Mouse (Mus musculus) myocyte (in vitro differentiated cells): ENCODE measurements around the gene Inhba. TPM values are rescaled to one million over a fixed set of nuclear protein-coding genes. Genes with fewer than 3 reads are reported as not detected.

Source experiments
- H3K27me3 ChIP-seq: one replicate; pipeline ENCODE4 v1.6.1; 2011; ENCODE audit not compliant: control insufficient read depth, insufficient read depth, insufficient read length
- H3K36me3 ChIP-seq: one replicate; pipeline ENCODE4 v1.6.1; 2011; ENCODE audit not compliant: control insufficient read depth, insufficient read depth
- H3K4me2 ChIP-seq: one replicate; pipeline ENCODE4 v1.6.1; 2011; ENCODE audit warnings: low read depth, control low read depth
- H3K4me3 ChIP-seq: one replicate; pipeline ENCODE4 v1.5.1; 2011; ENCODE audit warnings: mild to moderate bottlenecking, control low read depth, moderate library complexity
- H3K79me2 ChIP-seq: one replicate; pipeline ENCODE4 v1.6.1; 2011; ENCODE audit not compliant: control insufficient read depth, insufficient read depth
- H3ac ChIP-seq: one replicate; pipeline ENCODE4 v1.6.1; 2011; ENCODE audit not compliant: control insufficient read depth, insufficient read length
- CEBPB ChIP-seq: IDR thresholded peaks from 2 replicates; pipeline ENCODE4 v1.6.1; 2011; ENCODE audit warnings: mild to moderate bottlenecking, moderate library complexity; ENCODE audit not compliant: poor library complexity, insufficient read depth, severe bottlenecking
- E2F4 ChIP-seq: IDR thresholded peaks from one replicate; pipeline ENCODE4 v1.6.1; 2011; ENCODE audit warnings: mild to moderate bottlenecking, control low read depth, moderate library complexity; ENCODE audit not compliant: insufficient read depth
- MAX ChIP-seq: IDR thresholded peaks from one replicate; pipeline ENCODE4 v1.6.1; 2011; ENCODE audit warnings: low read depth, mild to moderate bottlenecking, control low read depth
- MYOD1 ChIP-seq, 3 experiments: IDR thresholded peaks; one replicate each; pipeline ENCODE4 v1.6.1; 2011; ENCODE audit warnings: control low read depth in 2 of 3, low read depth in 2 of 3, mild to moderate bottlenecking in 2 of 3, moderate library complexity in 1 of 3; ENCODE audit not compliant: insufficient read length in 2 of 3, control insufficient read depth in 1 of 3
- MYOG ChIP-seq, 3 experiments: IDR thresholded peaks; one replicate each; pipeline ENCODE4 v1.6.1; 2011; ENCODE audit warnings: control low read depth in 2 of 3, low read depth in 2 of 3, mild to moderate bottlenecking in 2 of 3; ENCODE audit not compliant: insufficient read length in 2 of 3, control insufficient read depth in 1 of 3, insufficient read depth in 1 of 3
- POLR2A ChIP-seq: IDR thresholded peaks from one replicate; pipeline ENCODE4 v1.6.1; 2011; ENCODE audit warnings: low read depth, mild to moderate bottlenecking, control low read depth, moderate library complexity; ENCODE audit not compliant: insufficient read length
- POLR2AphosphoS2 ChIP-seq: IDR thresholded peaks from one replicate; pipeline ENCODE4 v1.6.1; 2011; ENCODE audit warnings: low read depth, control low read depth; ENCODE audit not compliant: insufficient read length
- REST ChIP-seq: IDR thresholded peaks from one replicate; pipeline ENCODE4 v1.6.1; 2011; ENCODE audit warnings: mild to moderate bottlenecking, control low read depth, moderate library complexity; ENCODE audit not compliant: insufficient read depth, insufficient read length
- SRF ChIP-seq: IDR thresholded peaks from one replicate; pipeline ENCODE4 v1.6.1; 2011; ENCODE audit warnings: low read depth; ENCODE audit not compliant: control insufficient read depth, insufficient read length
- TCF12 ChIP-seq: IDR thresholded peaks from one replicate; pipeline ENCODE4 v1.6.1; 2011; ENCODE audit warnings: mild to moderate bottlenecking, control low read depth; ENCODE audit not compliant: poor library complexity, insufficient read depth, severe bottlenecking
- TCF3 ChIP-seq: IDR thresholded peaks from one replicate; pipeline ENCODE4 v1.6.1; 2011; ENCODE audit warnings: low read depth, control low read depth; ENCODE audit not compliant: insufficient read length
- USF1 ChIP-seq: IDR thresholded peaks from one replicate; pipeline ENCODE4 v1.6.1; 2011; ENCODE audit warnings: low read depth, mild to moderate bottlenecking, control low read depth, moderate library complexity
- polyA plus RNA-seq: library from polyadenylated mRNA; unstranded; fragments of >200 nt; fragmentation: generic; extraction: Trizol; gene quantifications from one replicate; pipeline ENCODE4 v1.2.1, GENCODE M21; 2012; ENCODE audit warnings: missing spikeins

Gene Inhba
- polyA plus RNA-seq, 1 experiment, result 7.5 TPM

GRCm38 (mm10) chr13:15986172-15986571, 25.5 kb upstream of the Inhba start:
- Histone ChIP-seq H3K4me2 (no peak overlapping the region), H3ac (no peak overlapping the region), H3K36me3 (no peaks in the 10 kb centered on the region), H3K27me3 (no peaks in the 10 kb centered on the region), H3K79me2 (no peaks in the 10 kb centered on the region), H3K4me3 (no peak overlapping the region)
- TF ChIP-seq TCF3, result no peak
- TF ChIP-seq MAX, result no peak
- no peak for TF ChIP-seq POLR2A
- no peak for TF ChIP-seq POLR2AphosphoS2
- no peak for TF ChIP-seq CEBPB
- no peak for TF ChIP-seq MYOG (IDR thresholded peaks at IDR 0.05; ENCODE audit: control insufficient read depth in 1 of 3, insufficient read depth in 1 of 3, insufficient read length in 2 of 3, low read depth in 2 of 3)
- no peak for TF ChIP-seq SRF
- TF ChIP-seq USF1, result no peak
- no peak for TF ChIP-seq MYOD1 (IDR thresholded peaks at IDR 0.05; ENCODE audit: control insufficient read depth in 1 of 3, insufficient read length in 2 of 3, low read depth in 2 of 3)
- no peak for TF ChIP-seq E2F4
- no peak for TF ChIP-seq TCF12
- TF ChIP-seq REST, result no peak

GRCm38 (mm10) chr13:15995314-15995713, 16.3 kb upstream of the Inhba start:
- Histone ChIP-seq H3ac (no peak overlapping the region), H3K4me3 (no peak overlapping the region), H3K36me3 (no peaks in the 10 kb centered on the region), H3K27me3 (no peaks in the 10 kb centered on the region), H3K79me2 (no peaks in the 10 kb centered on the region), H3K4me2 (no peak overlapping the region)
- TF ChIP-seq E2F4 (no peak), POLR2A (no peak), TCF3 (no peak), POLR2AphosphoS2 (no peak), MYOD1 (IDR thresholded peaks at IDR 0.05; ENCODE audit: control insufficient read depth in 1 of 3, insufficient read length in 2 of 3, low read depth in 2 of 3) (no peak), MAX (no peak), SRF (no peak), USF1 (no peak), TCF12 (no peak), CEBPB (no peak), REST (no peak), MYOG (IDR thresholded peaks at IDR 0.05; ENCODE audit: control insufficient read depth in 1 of 3, insufficient read depth in 1 of 3, insufficient read length in 2 of 3, low read depth in 2 of 3) (no peak)

GRCm38 (mm10) chr13:16005517-16005916, 6.1 kb upstream of the Inhba start:
- Histone ChIP-seq H3K4me2 (no peak overlapping the region), H3K36me3 (no peaks in the 10 kb centered on the region), H3K27me3 (no peaks in the 10 kb centered on the region), H3K4me3 (no peak overlapping the region), H3K79me2 (no peaks in the 10 kb centered on the region), H3ac (no peak overlapping the region)
- no peak for TF ChIP-seq SRF

- Histone ChIP-seq H3K36me3 (no peaks in the 10 kb centered on the region), H3ac (no peak overlapping the region), H3K4me3 (no peak overlapping the region), H3K4me2 (peak overlapping the region; percentile 22), H3K79me2 (no peaks in the 10 kb centered on the region), H3K27me3 (no peaks in the 10 kb centered on the region)
- TF ChIP-seq TCF3 (no peak), CEBPB (no peak), REST (no peak), MYOD1 (IDR thresholded peaks at IDR 0.05; ENCODE audit: control insufficient read depth in 1 of 3, insufficient read length in 2 of 3, low read depth in 2 of 3) (peak in 2 of 3 experiments; percentile 57 to 75)
These were observed 3.9 kb upstream of the Inhba start for GRCm38 (mm10) chr13:16007748-16008147.

GRCm38 (mm10) chr13:16008348-16008747, 3.3 kb upstream of the Inhba start:
- no peak overlapping the region for H3K4me3 ChIP-seq
- H3K4me2 ChIP-seq, result peak overlapping the region; percentile 22
- H3K27me3 ChIP-seq, result no peaks in the 10 kb centered on the region
- no peaks in the 10 kb centered on the region for H3K79me2 ChIP-seq
- H3K36me3 ChIP-seq, result no peaks in the 10 kb centered on the region
- H3ac ChIP-seq, result no peak overlapping the region
- TF ChIP-seq TCF12 (no peak), USF1 (no peak), MYOG (IDR thresholded peaks at IDR 0.05; ENCODE audit: control insufficient read depth in 1 of 3, insufficient read depth in 1 of 3, insufficient read length in 2 of 3, low read depth in 2 of 3) (no peak), POLR2AphosphoS2 (no peak), MAX (no peak), POLR2A (no peak), CEBPB (no peak), MYOD1 (IDR thresholded peaks at IDR 0.05; ENCODE audit: control insufficient read depth in 1 of 3, insufficient read length in 2 of 3, low read depth in 2 of 3) (no peak), REST (no peak), E2F4 (no peak), SRF (no peak)
